Mouse (Mus musculus) c-Kit-positive CD71-negative TER-119-negative erythroid progenitor cells, embryonic 14.5 days (primary cell): ENCODE data around the gene Tex12.
A peak's percentile ranks its signal among the peaks of the same experiment; 100 is the strongest.

Experiments
- DNase-seq: peaks from one replicate; pipeline ENCODE4 v3.0.0-alpha.2; 2013; ENCODE audit warnings: low read depth

Tex12 gene

GRCm38 (mm10) chr9:50561145-50561917 lies at the start of gene Tex12:
TSS of gene Tex12 (minus strand) at chr9:50561325.
- no peak for DNase-seq

DNA sequence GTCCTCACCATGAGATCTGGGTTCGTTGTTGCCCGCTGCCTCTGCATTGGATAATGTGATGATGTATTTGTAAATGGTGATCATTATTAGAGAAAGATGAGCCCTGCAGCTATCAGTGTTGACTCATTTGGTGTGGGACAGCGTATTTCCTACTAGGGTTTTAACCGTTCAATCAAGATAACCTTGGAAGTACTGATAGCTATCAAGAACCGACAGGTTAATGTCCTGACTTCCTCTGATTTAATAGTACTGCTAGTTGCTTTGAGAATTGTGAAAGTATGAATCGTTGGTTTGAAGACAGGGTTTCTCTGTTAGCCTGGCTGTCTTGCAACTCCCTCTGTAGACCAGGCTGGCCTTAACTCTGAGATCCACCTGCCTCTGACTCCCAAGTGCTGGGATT lies 43.2 kb upstream of the Tex12 start:
- DNase-seq = no peak

DNA sequence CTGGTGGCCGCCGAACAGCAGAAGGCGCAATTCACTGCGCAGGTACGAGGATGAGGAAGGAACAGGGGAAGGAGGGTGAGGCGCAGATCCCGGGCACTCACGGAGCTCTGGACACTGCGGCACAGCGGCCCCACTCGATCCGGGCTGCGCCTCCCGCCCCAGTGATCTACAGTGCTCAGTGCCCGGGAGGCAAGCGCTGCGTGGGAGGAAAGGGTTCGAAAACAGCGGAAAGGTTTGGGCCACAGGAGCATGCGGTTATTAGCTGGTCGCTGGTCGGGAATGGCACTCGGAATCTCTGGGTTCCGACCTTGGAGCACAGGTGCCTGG lies 42.8 kb upstream of the Tex12 start:
- DNase-seq = no peak

DNA sequence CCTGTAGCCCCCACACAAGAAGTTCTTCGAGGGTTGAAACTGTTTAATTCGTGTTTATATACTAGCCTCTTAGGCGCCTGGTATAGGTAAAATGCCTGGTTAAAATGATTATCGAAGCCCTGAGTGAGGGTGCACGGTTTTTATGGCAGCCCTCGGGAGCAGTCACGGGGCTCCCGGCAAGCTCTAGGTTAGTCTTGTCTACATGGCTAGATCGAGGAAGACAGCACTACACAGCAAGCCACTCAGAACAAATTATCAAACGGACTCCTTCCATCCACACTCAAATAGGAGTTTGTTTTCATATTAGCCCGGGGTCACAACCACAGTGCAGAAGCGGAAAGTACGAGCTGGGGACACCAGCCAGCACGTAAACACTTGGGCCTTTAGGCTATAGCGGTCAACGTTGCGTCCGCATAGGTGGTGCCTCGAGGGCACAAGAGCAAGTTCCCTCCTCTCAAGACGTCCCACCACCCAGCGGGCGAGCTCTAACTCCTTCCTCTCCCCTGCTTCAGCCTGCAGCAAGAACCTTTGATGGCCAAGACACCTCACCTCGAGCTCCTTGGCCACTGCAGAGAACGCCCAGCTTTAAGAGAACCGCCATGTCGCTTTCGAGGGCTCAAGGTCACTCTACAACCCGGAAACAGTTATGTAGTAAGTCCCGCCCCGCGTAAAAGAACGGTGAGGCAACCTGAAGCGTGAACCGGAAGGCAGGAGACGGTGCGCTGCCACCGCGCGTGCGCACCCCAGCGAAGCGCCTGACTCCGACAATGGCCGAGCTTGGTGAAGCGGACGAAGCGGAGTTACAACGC lies 42.3 kb upstream of the Tex12 start, which contains the start of the genes Sdhd and Timm8b:
Gene Sdhd (minus strand): TSS at position 624 of the 809 bp plus-strand sequence.
Gene Timm8b (plus strand): TSS at position 722 of the 809 bp plus-strand sequence.
- DNase-seq = peak; percentile 91

GRCm38 (mm10) chr9:50602055-50602845 lies 41.1 kb upstream of the Tex12 start:
- DNase-seq = no peak

- DNase-seq = no peak
These were observed 40.4 kb upstream of the Tex12 start for GRCm38 (mm10) chr9:50601536-50601935.

- no peak for DNase-seq
These were observed 35.8 kb upstream of the Tex12 start for GRCm38 (mm10) chr9:50596973-50597372.

GRCm38 (mm10) chr9:50594794-50595417 lies 33.8 kb upstream of the Tex12 start:
- no peak for DNase-seq

GRCm38 (mm10) chr9:50593544-50593943 lies 32.4 kb upstream of the Tex12 start:
- DNase-seq = no peak

GRCm38 (mm10) chr9:50592955-50593354 lies 31.8 kb upstream of the Tex12 start:
- no peak for DNase-seq

DNA sequence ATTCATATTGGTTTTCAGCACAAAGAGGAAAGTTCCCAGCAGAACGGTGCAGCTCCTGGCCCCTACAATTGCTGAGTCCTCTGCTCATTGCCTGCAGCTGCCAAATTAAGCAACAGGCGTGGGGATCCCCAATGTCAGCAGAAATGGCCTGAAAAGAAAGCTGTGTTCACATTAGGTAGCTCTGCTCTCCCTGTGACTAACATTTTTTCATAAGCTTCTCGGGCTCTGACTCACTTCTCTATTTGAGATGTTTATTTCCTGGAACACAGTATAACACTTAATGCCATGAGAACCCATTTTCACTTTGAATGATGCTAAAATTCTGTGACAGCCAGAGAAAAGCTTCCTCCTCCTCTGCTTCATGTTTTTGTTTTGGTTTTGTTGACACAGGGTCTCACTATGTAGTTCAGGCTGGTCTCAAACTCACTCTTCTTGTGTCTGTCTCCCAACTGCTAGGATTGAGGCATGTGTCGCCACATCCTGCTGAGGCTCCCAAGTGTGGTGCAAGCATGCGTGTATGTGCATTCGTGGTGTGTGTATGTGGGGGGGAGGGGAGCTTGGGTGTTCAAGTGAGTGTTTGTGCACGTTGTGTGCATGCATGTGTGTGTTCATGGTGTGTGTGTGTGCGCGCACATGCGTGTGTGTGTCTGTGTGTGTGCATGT lies 29.9 kb upstream of the Tex12 start:
- no peak for DNase-seq

GRCm38 (mm10) chr9:50586955-50587354 lies 25.8 kb upstream of the Tex12 start:
- no peak for DNase-seq

GRCm38 (mm10) chr9:50585145-50585818 lies 24.2 kb upstream of the Tex12 start:
- DNase-seq = no peak

DNA sequence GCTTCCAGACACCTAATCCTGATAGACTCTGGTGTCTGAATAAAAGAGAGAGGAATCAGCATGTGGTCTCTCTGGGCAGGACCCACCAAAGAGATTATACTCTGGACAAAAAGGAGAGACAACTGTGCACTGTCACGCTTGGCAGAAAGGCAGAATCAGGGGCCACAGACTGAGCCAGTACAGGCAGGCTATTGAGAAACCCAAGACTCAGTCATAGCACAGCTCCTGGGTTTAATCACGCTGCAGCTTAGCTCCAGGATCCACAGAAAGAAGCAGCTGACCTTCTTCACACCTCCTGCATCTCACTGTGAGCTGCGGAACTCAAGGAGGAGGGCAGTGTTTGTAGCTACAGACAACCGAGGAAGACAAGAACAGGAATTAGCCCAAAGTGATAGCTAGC lies 19.2 kb upstream of the Tex12 start:
- no peak for DNase-seq

DNA sequence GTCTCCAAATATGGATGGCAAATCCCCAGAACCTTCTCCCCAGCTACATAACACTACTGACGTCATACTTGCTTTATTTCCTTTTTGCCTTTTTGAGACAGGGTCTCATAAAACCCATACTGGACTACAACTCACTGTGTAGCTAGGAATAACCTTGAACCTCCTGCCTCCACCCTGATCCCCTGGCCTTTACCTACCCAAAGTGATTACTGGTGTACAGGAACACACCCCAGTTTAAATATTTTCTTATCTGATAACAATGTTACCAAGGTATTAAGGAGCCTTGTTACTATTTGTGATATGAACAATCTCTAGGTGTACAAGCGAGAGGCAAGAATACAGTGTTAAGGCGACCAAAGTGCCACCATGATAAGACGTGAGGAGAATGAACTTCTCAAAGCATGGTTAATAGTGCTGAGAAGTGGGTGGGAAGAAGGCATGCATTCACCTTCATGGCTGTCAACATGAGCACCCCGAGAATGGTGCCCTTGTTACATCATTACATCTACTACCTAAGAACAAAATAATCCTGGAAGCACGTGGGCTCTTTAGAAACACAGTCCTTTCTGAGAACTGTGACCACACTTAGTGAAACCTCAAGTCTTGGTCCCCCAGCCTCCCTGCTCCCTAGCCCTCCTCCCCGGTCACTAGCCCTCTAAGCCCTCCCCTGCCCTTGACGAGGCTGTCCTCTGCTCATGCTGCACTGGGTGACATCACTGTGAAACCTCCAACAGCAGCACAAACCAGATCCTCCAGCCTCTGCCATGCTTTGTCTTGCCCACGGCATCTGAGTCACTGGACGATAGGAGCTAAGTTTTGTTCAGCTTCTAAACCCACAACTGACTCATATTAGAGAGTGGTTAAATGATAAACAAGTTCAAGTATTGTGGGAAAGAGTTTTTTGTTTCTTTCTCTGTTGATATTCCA lies 8.7 kb upstream of the Tex12 start:
- DNase-seq = no peak

DNA sequence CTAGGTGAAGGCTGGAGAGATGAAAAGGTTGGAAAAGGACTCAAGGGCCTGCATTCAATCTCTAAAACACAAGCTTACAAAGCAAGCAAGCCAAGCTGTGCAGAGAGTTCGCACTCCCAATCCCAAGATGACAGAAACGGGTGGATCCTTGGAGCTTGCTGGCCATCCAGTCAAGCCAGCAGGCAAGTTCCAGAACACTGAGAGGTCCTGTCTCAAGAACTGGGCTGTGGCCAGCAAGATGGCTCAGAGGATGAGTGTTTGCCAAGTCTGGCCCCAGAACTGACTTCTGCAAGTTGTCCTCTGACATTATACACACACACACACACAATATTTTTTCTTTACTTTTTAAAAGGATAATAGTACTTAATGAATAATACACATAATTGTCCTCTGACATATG lies 6.8 kb upstream of the Tex12 start:
- DNase-seq = no peak

DNA sequence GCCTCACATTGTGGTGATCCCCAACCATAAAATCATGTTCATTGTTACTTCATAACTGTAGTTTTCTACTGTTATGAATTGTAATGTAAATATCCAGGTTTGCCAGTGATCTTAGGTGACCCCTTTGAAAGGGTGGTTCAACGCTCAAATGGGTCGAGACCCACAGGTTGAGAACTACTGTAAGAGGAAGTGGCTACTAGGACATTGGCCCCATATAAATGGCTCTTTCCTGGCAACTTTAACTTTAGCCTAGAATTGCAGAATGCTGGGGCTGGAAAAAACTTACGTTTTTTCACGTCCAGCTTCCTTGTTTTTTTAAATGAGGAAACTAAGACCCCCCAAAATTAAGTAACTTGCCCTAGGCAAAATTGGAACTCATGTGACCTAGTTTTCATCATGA lies 6.2 kb upstream of the Tex12 start:
- DNase-seq = no peak

- no peak for DNase-seq
These were observed 4.8 kb upstream of the Tex12 start for GRCm38 (mm10) chr9:50565940-50566339.

GRCm38 (mm10) chr9:50565173-50565572 lies 4.0 kb upstream of the Tex12 start:
- DNase-seq = no peak

DNA sequence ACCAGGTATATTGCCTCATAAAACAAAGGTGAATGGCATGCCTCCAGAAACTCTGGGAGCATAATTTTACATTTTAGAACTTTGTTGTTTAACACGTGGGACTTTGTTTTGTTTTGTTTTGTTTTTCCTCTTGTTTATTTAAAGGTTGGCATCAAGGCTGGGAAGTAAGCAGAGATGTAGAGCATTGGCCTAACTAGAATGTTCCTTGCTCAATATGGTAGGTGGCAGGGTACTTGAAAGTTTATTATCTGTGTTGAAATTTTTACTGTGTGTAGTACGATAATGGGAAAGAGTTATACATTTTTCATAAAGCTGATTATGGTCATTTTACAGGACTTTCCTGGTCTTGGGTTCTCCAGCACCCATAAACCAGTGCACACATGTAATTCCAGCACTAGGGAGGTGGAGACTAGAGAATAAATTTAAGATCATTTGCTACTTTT lies 814 bp upstream of the Tex12 start:
- DNase-seq = no peak
